Mouse (Mus musculus) ZHBTc4 (cell line): ENCODE data around the gene Sema6d.

Experiments
- DNase-seq: peaks from one replicate; pipeline ENCODE4 v3.0.0-alpha.2; 2011; ENCODE audit warnings: low read depth, low spot score

Sema6d gene

GRCm38 (mm10) chr2:124612727-124613510 is 523.1 kb downstream of the Sema6d start:
- DNase-seq = no peak

- no peak for DNase-seq
These were observed 524.0 kb downstream of the Sema6d start for GRCm38 (mm10) chr2:124613671-124614210.

GRCm38 (mm10) chr2:124616746-124617145 is 527.0 kb downstream of the Sema6d start:
- DNase-seq = no peak

GRCm38 (mm10) chr2:124617440-124617839 is 527.7 kb downstream of the Sema6d start:
- DNase-seq = no peak

- no peak for DNase-seq
These were observed 528.3 kb downstream of the Sema6d start for GRCm38 (mm10) chr2:124618091-124618490.

- DNase-seq = no peak
These were observed 528.9 kb downstream of the Sema6d start for GRCm38 (mm10) chr2:124618526-124619219.

GRCm38 (mm10) chr2:124620470-124620869 is 530.7 kb downstream of the Sema6d start:
- DNase-seq = no peak

- DNase-seq = no peak
These were observed 532.3 kb downstream of the Sema6d start for GRCm38 (mm10) chr2:124621972-124622621.

GRCm38 (mm10) chr2:124624247-124624929 is 534.6 kb downstream of the Sema6d start:
- no peak for DNase-seq

GRCm38 (mm10) chr2:124626425-124626824 is 536.7 kb downstream of the Sema6d start:
- no peak for DNase-seq

- DNase-seq = no peak
These were observed 537.9 kb downstream of the Sema6d start for GRCm38 (mm10) chr2:124627664-124628063.

GRCm38 (mm10) chr2:124628701-124629100 is 538.9 kb downstream of the Sema6d start:
- no peak for DNase-seq

- DNase-seq = no peak
These were observed 544.7 kb downstream of the Sema6d start for GRCm38 (mm10) chr2:124634400-124634998.

- DNase-seq = no peak
These were observed 545.6 kb downstream of the Sema6d start for GRCm38 (mm10) chr2:124635271-124635865.

GRCm38 (mm10) chr2:124637080-124637479 is 547.3 kb downstream of the Sema6d start:
- DNase-seq = peak; percentile 61

- DNase-seq = no peak
These were observed 549.6 kb downstream of the Sema6d start for GRCm38 (mm10) chr2:124639221-124639963.

- DNase-seq = peak; percentile 44
These were observed 550.9 kb downstream of the Sema6d start for GRCm38 (mm10) chr2:124640500-124641193.

GRCm38 (mm10) chr2:124641194-124641558 is 551.4 kb downstream of the Sema6d start:
- peak; percentile 7 for DNase-seq

GRCm38 (mm10) chr2:124642131-124642530 is 552.4 kb downstream of the Sema6d start:
- DNase-seq = no peak
